Mouse (Mus musculus) gastrocnemius, postnatal 14 days (tissue): ENCODE results near the gene Gm20388. TPM values are rescaled to one million over a fixed set of nuclear protein-coding genes. Genes with fewer than 3 reads are reported as not detected.
"Not testable (repeated sequence)": the region's sequence is repeated elsewhere in the genome, so short reads cannot be mapped to it uniquely, and the experiment has no call there.

ENCODE experiments used
- DNase-seq: peaks from one replicate; pipeline ENCODE4 v3.0.0; 2021; ENCODE audit warnings: mixed read lengths
- intact Hi-C: fragments of 180-260 bp; cut with DNase I; formaldehyde crosslinking; loops from one replicate; pipeline ENCODE4 v1.15.1; 2025; ENCODE audit warnings: low total_unique reads
- total RNA-seq, 2 experiments: library from RNA; stranded (reverse); gene quantifications; 2 replicates each; pipeline ENCODE4 v1.2.3; 2021

Gene Gm20388
- total RNA-seq, 2 experiments from 2014 or later: 5.6 to 6.0 TPM

GRCm38 (mm10) chr8:123628968-123629755 is 3718.5 kb downstream of the Gm20388 start:
- intact Hi-C loops: no loop called here

GRCm38 (mm10) chr8:123630058-123630457 is 3719.4 kb downstream of the Gm20388 start:
- intact Hi-C loops: no loop called here
- no peak for DNase-seq

More at GRCm38 (mm10) chr8:123628968-123629755, 3718.5 kb downstream of the Gm20388 start:
- DNase-seq: peak; percentile 64

GRCm38 (mm10) chr8:123630841-123631251 is 3720.2 kb downstream of the Gm20388 start:
- no peak for DNase-seq
- intact Hi-C loops: no loop called here

- DNase-seq, intact Hi-C loops: not testable (repeated sequence)
Observed at GRCm38 (mm10) chr8:123631746-123632145, 3721.1 kb downstream of the Gm20388 start.

GRCm38 (mm10) chr8:123632257-123632656 is 3721.6 kb downstream of the Gm20388 start:
- intact Hi-C loops: no loop called here
- no peak for DNase-seq

- DNase-seq: no peak
- intact Hi-C loops: no loop called here
Observed at GRCm38 (mm10) chr8:123633801-123634200, 3723.2 kb downstream of the Gm20388 start.

- intact Hi-C loops: no loop called here
- DNase-seq: no peak
Observed at GRCm38 (mm10) chr8:123634395-123635131, 3723.9 kb downstream of the Gm20388 start.

GRCm38 (mm10) chr8:123635671-123636070 is 3725.0 kb downstream of the Gm20388 start:
- intact Hi-C loops: no loop called here
- DNase-seq: no peak

- DNase-seq: peak; percentile 27
- intact Hi-C loops: no loop called here
Observed at GRCm38 (mm10) chr8:123643330-123644051, 3732.8 kb downstream of the Gm20388 start.

GRCm38 (mm10) chr8:123645229-123645628 is 3734.6 kb downstream of the Gm20388 start:
- DNase-seq: no peak
- intact Hi-C loops: no loop called here

GRCm38 (mm10) chr8:123648245-123649170 is 3737.9 kb downstream of the Gm20388 start:
- intact Hi-C loops: no loop called here
- no peak for DNase-seq

GRCm38 (mm10) chr8:123649483-123649882 is 3738.8 kb downstream of the Gm20388 start:
- no peak for DNase-seq
- intact Hi-C loops: no loop called here

GRCm38 (mm10) chr8:123651390-123652098 is 3740.9 kb downstream of the Gm20388 start:
- DNase-seq: no peak
- intact Hi-C loops: loop anchor here (2.0 kb wide), 1 partner anchor 133 kb away; no protein-coding TSS in a partner anchor

- DNase-seq: no peak
- intact Hi-C loops: loop anchor here (2.0 kb wide), 1 partner anchor 132 kb away; no protein-coding TSS in a partner anchor
Observed at GRCm38 (mm10) chr8:123652641-123653040, 3742.0 kb downstream of the Gm20388 start.

GRCm38 (mm10) chr8:123653308-123653993 is 3742.8 kb downstream of the Gm20388 start, which contains the start of gene Rhou:
Gene Rhou (plus strand): TSS chr8:123653929.
- peak; percentile 94 for DNase-seq
- intact Hi-C loops: loop anchor here (2.0 kb wide), 1 partner anchor 131 kb away; no protein-coding TSS in a partner anchor

- DNase-seq: peak; percentile 63
Observed at GRCm38 (mm10) chr8:123653994-123654569, 3743.4 kb downstream of the Gm20388 start.

GRCm38 (mm10) chr8:123654763-123655162 is 3744.1 kb downstream of the Gm20388 start:
- intact Hi-C loops: no loop called here
- no peak for DNase-seq

More at GRCm38 (mm10) chr8:123653994-123654569, 3743.4 kb downstream of the Gm20388 start:
- intact Hi-C loops: loop anchor here (2.0 kb wide), 1 partner anchor 131 kb away; no protein-coding TSS in a partner anchor
